Mouse (Mus musculus): Measurements from ENCODE around the gene Tmigd3.

Gene Tmigd3

GRCm38 (mm10) chr3:105971831-105972446, 101.2 kb downstream of the Tmigd3 start:
- peaks cover 18% of the 10 kb centered on the region for H3K4me1 ChIP-seq (replicated peaks; ENCODE audit: low read depth, low read length)
- H3K36me3 ChIP-seq (ENCODE audit: insufficient read depth, low read length) = peaks cover 48% of the 10 kb centered on the region
- no peak for TF ChIP-seq NANOG (IDR thresholded peaks at IDR 0.05; ENCODE audit: borderline replicate concordance, low read length)
- TF ChIP-seq CTCF (conservative IDR thresholded peaks at IDR 0.05; ENCODE audit: low read length) = no peak
- TF ChIP-seq POU5F1 (IDR thresholded peaks at IDR 0.05; ENCODE audit: borderline replicate concordance, low read length) = no peak
- no peaks in the 10 kb centered on the region for H3K9me3 ChIP-seq (ENCODE audit: low read length)
- no peak overlapping the region for H3K4me3 ChIP-seq (replicated peaks; ENCODE audit: low read length)
- no peaks in the 10 kb centered on the region for H3K27me3 ChIP-seq (ENCODE audit: insufficient read depth, low read length)

DNA sequence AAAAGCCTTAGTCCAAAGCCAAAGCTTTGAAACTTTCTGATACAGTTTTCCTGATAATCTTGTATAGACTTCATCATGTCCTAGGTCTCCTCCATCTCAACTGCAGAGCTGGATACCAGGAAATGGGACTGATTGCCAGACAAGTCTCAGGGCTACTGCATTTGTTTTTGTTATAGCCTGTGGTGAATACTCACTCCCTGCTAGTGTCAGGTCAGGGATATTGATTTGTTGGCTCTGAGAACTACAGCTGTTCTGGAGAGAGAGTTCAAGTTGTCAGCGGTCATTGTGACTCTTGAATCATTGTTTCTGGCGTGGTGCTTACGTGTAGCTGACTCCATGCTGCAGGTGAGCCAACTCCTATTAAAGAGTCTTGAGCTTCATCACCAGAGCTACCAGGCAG, 102.7 kb downstream of the Tmigd3 start, which contains the start of gene Ovgp1:
TSS of gene Ovgp1 (plus strand) at position 301 of the 400 bp plus-strand sequence.
- H3K36me3 ChIP-seq (ENCODE audit: insufficient read depth, low read length) = peaks cover 33% of the 10 kb centered on the region
- TF ChIP-seq NANOG (IDR thresholded peaks at IDR 0.05; ENCODE audit: borderline replicate concordance, low read length) = no peak
- no peak for TF ChIP-seq CTCF (conservative IDR thresholded peaks at IDR 0.05; ENCODE audit: low read length)
- no peak for TF ChIP-seq POU5F1 (IDR thresholded peaks at IDR 0.05; ENCODE audit: borderline replicate concordance, low read length)
- no peaks in the 10 kb centered on the region for H3K27me3 ChIP-seq (ENCODE audit: insufficient read depth, low read length)
- no peak within 1 kb of the TSS for H3K4me3 ChIP-seq (replicated peaks; ENCODE audit: low read length)
- peaks cover 15% of the 10 kb centered on the region for H3K4me1 ChIP-seq (replicated peaks; ENCODE audit: low read depth, low read length)
- H3K9me3 ChIP-seq (ENCODE audit: low read length) = no peaks in the 10 kb centered on the region
